Mouse (Mus musculus): ENCODE results near the gene B3galt5. TPM values are rescaled to one million over a fixed set of nuclear protein-coding genes. Genes with fewer than 3 reads are reported as not detected.
A peak's percentile ranks its signal among the peaks of the same experiment; 100 is the strongest.
"Not testable (repeated sequence)": the region's sequence is repeated elsewhere in the genome, so short reads cannot be mapped to it uniquely, and the experiment has no call there.

Gene B3galt5
- total RNA-seq, 1 experiment: not detected

DNA sequence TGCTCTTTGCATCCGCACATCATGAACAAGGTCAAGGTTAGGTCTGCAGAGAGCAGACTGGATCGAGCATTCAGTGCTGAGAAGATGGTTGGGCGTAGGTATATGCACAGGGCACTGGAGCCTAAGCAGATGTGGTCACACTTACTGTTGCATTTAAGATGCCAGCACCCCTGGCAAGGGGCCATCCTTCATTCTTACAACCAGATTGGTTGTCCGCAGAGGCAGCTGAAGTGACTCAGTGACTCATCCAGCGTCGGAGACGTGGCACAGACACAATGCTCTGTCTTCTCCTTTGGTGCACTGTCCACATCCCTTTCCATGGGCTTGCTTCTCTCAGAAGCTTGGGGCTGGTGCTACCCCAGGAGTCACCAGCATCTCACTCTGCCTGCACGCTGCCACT, 82.2 kb downstream of the B3galt5 start:
- H3K27ac ChIP-seq (ENCODE audit: insufficient read depth, low read depth, low read length, poor library complexity, severe bottlenecking): no peak overlapping the region
- no peak for DNase-seq (ENCODE audit: low read depth, low spot score)
- TF ChIP-seq ZC3H11A (IDR thresholded peaks at IDR 0.05; ENCODE audit: borderline replicate concordance, low read depth, low read length) (no peak), ZNF384 (IDR thresholded peaks at IDR 0.05; ENCODE audit: low read depth, low read length) (no peak), HCFC1 (IDR thresholded peaks at IDR 0.05; ENCODE audit: borderline replicate concordance, insufficient read depth, low read length) (no peak), MAFK (IDR thresholded peaks at IDR 0.05; ENCODE audit: insufficient read depth, low read depth, low read length) (no peak), CHD2 (IDR thresholded peaks at IDR 0.05; ENCODE audit: low read depth, low read length) (no peak)
- no peaks in the 10 kb centered on the region for H3K9me3 ChIP-seq (ENCODE audit: control insufficient read depth, insufficient read depth, low read depth, low read length)
- no peaks in the 10 kb centered on the region for H3K4me1 ChIP-seq (ENCODE audit: control insufficient read depth in 2 of 2, insufficient read depth in 2 of 2, low read length in 2 of 2, poor library complexity in 1 of 2)
- no peak overlapping the region for H3K4me3 ChIP-seq (ENCODE audit: insufficient read depth in 1 of 2, low read depth in 1 of 2, low read length in 2 of 2, poor library complexity in 1 of 2, severe bottlenecking in 1 of 2)
- H3K36me3 ChIP-seq (ENCODE audit: control insufficient read depth, insufficient read depth, low read length, poor library complexity, severe bottlenecking): no peaks in the 10 kb centered on the region
- H3K9ac ChIP-seq (ENCODE audit: insufficient read depth, low read depth, low read length, poor library complexity, severe bottlenecking): no peak overlapping the region
- in situ Hi-C loops (cut with MboI; ENCODE audit: low sequenced_read_pairs in 2 of 2, unreplicated experiment in 2 of 2): no loop called here

DNA sequence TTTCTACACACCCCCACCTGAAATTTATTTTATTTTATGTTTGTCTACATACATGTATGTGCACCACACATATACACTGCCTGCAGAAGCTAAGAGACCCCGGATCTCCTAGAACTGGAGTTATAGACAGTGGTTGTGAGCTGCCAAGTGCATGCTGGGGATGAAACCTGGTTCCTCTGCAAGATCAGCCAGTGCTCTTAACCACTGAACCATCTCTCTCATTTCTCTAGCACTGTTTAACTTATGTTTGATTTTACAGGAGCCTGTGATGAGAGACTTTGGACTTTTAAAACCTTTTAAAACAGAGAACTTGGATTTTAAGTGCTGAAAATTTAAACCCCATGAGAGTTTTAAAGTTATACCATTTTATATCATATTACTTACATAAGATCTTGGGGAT, 87.1 kb downstream of the B3galt5 start:
- in situ Hi-C loops (cut with MboI; ENCODE audit: low sequenced_read_pairs in 2 of 2, unreplicated experiment in 2 of 2): no loop called here
- Histone ChIP-seq H3K9me3 (ENCODE audit: control insufficient read depth, insufficient read depth, low read depth, low read length) (no peaks in the 10 kb centered on the region), H3K9ac (ENCODE audit: insufficient read depth, low read depth, low read length, poor library complexity, severe bottlenecking) (no peak overlapping the region), H3K36me3 (ENCODE audit: control insufficient read depth, insufficient read depth, low read length, poor library complexity, severe bottlenecking) (no peaks in the 10 kb centered on the region), H3K27ac (ENCODE audit: insufficient read depth, low read depth, low read length, poor library complexity, severe bottlenecking) (no peak overlapping the region), H3K4me1 (ENCODE audit: control insufficient read depth in 2 of 2, insufficient read depth in 2 of 2, low read length in 2 of 2, poor library complexity in 1 of 2) (peaks cover 7 to 12% of the 10 kb centered on the region in 2 experiments), H3K4me3 (ENCODE audit: insufficient read depth in 1 of 2, low read depth in 1 of 2, low read length in 2 of 2, poor library complexity in 1 of 2, severe bottlenecking in 1 of 2) (no peak overlapping the region)
- TF ChIP-seq MAFK (IDR thresholded peaks at IDR 0.05; ENCODE audit: insufficient read depth, low read depth, low read length) (no peak), ZNF384 (IDR thresholded peaks at IDR 0.05; ENCODE audit: low read depth, low read length) (no peak), CHD2 (IDR thresholded peaks at IDR 0.05; ENCODE audit: low read depth, low read length) (no peak), ZC3H11A (IDR thresholded peaks at IDR 0.05; ENCODE audit: borderline replicate concordance, low read depth, low read length) (no peak), HCFC1 (IDR thresholded peaks at IDR 0.05; ENCODE audit: borderline replicate concordance, insufficient read depth, low read length) (no peak)
- no peak for DNase-seq (ENCODE audit: low read depth, low spot score)

DNA sequence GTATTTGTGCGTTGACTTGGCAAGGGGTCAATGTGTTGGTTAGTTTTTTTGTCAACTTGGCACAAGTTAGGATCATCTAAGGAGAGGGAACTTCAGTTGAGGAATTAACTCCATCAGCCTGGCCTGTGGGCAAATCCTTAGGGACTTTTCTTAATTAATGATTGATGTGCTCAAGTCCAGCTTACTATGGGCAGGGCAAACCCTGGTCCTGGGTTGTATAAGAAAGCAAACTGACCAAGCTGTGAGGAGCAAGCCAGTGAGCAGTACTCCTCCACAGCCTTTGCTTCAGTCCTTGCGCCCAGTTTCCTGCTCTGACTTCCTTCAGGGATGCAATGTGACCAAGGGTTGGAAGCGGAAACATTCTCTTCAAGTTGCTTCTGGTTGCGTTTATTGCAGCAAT, 87.6 kb downstream of the B3galt5 start:
- H3K4me1 ChIP-seq (ENCODE audit: control insufficient read depth in 2 of 2, insufficient read depth in 2 of 2, low read length in 2 of 2, poor library complexity in 1 of 2): peaks cover 8 to 15% of the 10 kb centered on the region in 2 experiments
- DNase-seq (ENCODE audit: low read depth, low spot score): no peak
- H3K27ac ChIP-seq (ENCODE audit: insufficient read depth, low read depth, low read length, poor library complexity, severe bottlenecking): no peak overlapping the region
- H3K9ac ChIP-seq (ENCODE audit: insufficient read depth, low read depth, low read length, poor library complexity, severe bottlenecking): no peak overlapping the region
- H3K4me3 ChIP-seq (ENCODE audit: insufficient read depth in 1 of 2, low read depth in 1 of 2, low read length in 2 of 2, poor library complexity in 1 of 2, severe bottlenecking in 1 of 2): no peak overlapping the region
- in situ Hi-C loops (cut with MboI; ENCODE audit: low sequenced_read_pairs in 2 of 2, unreplicated experiment in 2 of 2): no loop called here
- H3K36me3 ChIP-seq (ENCODE audit: control insufficient read depth, insufficient read depth, low read length, poor library complexity, severe bottlenecking): no peaks in the 10 kb centered on the region
- TF ChIP-seq CHD2 (IDR thresholded peaks at IDR 0.05; ENCODE audit: low read depth, low read length): no peak
- H3K9me3 ChIP-seq (ENCODE audit: control insufficient read depth, insufficient read depth, low read depth, low read length): no peaks in the 10 kb centered on the region

DNA sequence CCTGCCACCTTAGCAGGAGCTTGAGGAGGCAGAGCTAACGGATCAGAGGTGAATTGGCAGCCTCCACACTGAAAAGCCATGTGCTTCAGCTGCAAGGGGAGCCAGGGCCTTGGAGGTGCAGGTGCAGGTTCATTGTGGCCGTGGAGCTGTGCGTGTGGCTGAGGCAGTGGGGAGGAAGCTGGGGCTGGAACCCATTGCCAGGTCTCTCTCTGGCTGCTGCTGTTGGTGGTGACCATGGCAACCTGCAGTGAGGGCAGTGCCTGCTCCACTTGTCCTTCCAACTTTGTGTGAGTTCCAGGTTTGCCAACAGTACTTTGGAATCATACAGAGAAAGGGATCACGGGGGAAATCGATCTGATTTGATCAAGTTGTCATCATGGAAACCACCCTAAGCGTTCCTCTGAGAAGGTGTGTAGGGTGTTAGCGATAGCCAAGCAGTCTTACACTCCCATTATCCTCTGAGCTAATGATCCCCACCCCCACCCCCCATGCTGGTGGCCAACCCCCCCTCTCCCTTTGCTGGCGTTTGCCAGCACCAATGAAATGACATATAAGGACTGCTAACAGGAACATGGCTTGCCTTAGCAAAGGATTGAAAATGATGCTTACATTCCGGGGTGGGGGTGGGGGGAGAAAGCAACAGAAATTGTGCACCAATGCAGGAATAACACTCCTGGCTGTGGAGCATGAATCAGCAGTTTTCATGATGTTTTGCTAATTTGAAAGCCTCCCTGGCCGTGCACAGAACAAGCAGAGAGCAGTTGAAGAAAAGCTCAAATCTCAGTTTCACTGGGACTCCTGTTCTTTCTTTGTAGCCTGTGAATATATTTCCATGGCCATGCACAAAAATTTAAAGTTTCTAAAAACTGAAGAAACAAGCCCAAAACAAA, 90.8 kb downstream of the B3galt5 start:
- Histone ChIP-seq H3K4me1 (ENCODE audit: control insufficient read depth in 2 of 2, insufficient read depth in 2 of 2, low read length in 2 of 2, poor library complexity in 1 of 2) (peaks cover 8 to 17% of the 10 kb centered on the region in 2 experiments), H3K27ac (ENCODE audit: insufficient read depth, low read depth, low read length, poor library complexity, severe bottlenecking) (no peak overlapping the region), H3K36me3 (ENCODE audit: control insufficient read depth, insufficient read depth, low read length, poor library complexity, severe bottlenecking) (no peaks in the 10 kb centered on the region), H3K9me3 (ENCODE audit: control insufficient read depth, insufficient read depth, low read depth, low read length) (no peaks in the 10 kb centered on the region), H3K9ac (ENCODE audit: insufficient read depth, low read depth, low read length, poor library complexity, severe bottlenecking) (no peak overlapping the region), H3K4me3 (ENCODE audit: insufficient read depth in 1 of 2, low read depth in 1 of 2, low read length in 2 of 2, poor library complexity in 1 of 2, severe bottlenecking in 1 of 2) (no peak overlapping the region)
- in situ Hi-C loops (cut with MboI; ENCODE audit: low sequenced_read_pairs in 2 of 2, unreplicated experiment in 2 of 2): no loop called here
- no peak for TF ChIP-seq HCFC1 (IDR thresholded peaks at IDR 0.05; ENCODE audit: borderline replicate concordance, insufficient read depth, low read length)
- no peak for TF ChIP-seq CHD2 (IDR thresholded peaks at IDR 0.05; ENCODE audit: low read depth, low read length)
- peak; percentile 65; the same call in 1 of the 2 replicates for TF ChIP-seq MAFK (IDR thresholded peaks at IDR 0.05; ENCODE audit: insufficient read depth, low read depth, low read length)
- no peak for DNase-seq (ENCODE audit: low read depth, low spot score)

DNA sequence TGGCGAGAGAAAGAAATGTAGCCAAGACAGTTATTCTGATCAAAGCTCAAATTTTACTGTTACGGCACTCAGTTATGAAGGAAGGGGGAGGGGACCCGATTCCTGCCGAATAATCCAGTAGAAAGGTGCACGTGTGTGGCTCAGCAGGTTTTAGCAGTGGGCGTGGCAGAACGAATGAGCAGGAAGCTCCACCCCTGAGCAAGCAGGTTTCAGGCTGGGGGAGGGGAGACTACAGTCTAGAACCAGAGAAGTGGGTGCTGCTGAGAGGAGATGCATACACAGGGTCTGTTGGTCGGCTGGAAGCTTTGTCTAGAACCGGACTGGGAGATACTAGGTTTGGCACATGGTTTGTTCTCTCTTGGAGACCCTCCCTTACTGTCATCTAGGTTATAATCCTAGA, 91.7 kb downstream of the B3galt5 start:
- not testable (repeated sequence) for DNase-seq (ENCODE audit: low read depth, low spot score)

More for the DNA sequence above, 91.7 kb downstream of the B3galt5 start:
- H3K9me3 ChIP-seq (ENCODE audit: control insufficient read depth, insufficient read depth, low read depth, low read length); H3K36me3 ChIP-seq (ENCODE audit: control insufficient read depth, insufficient read depth, low read length, poor library complexity, severe bottlenecking); H3K27ac ChIP-seq (ENCODE audit: insufficient read depth, low read depth, low read length, poor library complexity, severe bottlenecking); in situ Hi-C loops (cut with MboI; ENCODE audit: low sequenced_read_pairs in 2 of 2, unreplicated experiment in 2 of 2); H3K4me3 ChIP-seq (ENCODE audit: insufficient read depth in 1 of 2, low read depth in 1 of 2, low read length in 2 of 2, poor library complexity in 1 of 2, severe bottlenecking in 1 of 2); H3K9ac ChIP-seq (ENCODE audit: insufficient read depth, low read depth, low read length, poor library complexity, severe bottlenecking): not testable (repeated sequence)
- H3K4me1 ChIP-seq (ENCODE audit: control insufficient read depth in 2 of 2, insufficient read depth in 2 of 2, low read length in 2 of 2, poor library complexity in 1 of 2): peaks cover 8 to 17% of the 10 kb centered on the region in 2 experiments
